Mouse (Mus musculus) left cerebral cortex, postnatal 36 days (tissue): ENCODE data around the gene Smpd3. TPM values are rescaled to one million over a fixed set of nuclear protein-coding genes. Genes with fewer than 3 reads are reported as not detected.

Source experiments
- DNase-seq, 2 experiments: peaks; one replicate each; pipeline ENCODE4 v3.0.0; 2021 to 2022; ENCODE audit warnings: low spot score in 2 of 2, mixed read lengths in 1 of 2
- intact Hi-C: fragments of 180-260 bp; cut with DNase I; formaldehyde crosslinking; loops from one replicate; pipeline ENCODE4 v1.15.1; 2025
- total RNA-seq, 2 experiments: library from RNA; stranded (reverse); gene quantifications; 2 replicates each; pipeline ENCODE4 v1.2.3; 2021

The Smpd3 gene
- total RNA-seq, 2 experiments from 2014 or later, result 59.2 to 69.9 TPM

DNA sequence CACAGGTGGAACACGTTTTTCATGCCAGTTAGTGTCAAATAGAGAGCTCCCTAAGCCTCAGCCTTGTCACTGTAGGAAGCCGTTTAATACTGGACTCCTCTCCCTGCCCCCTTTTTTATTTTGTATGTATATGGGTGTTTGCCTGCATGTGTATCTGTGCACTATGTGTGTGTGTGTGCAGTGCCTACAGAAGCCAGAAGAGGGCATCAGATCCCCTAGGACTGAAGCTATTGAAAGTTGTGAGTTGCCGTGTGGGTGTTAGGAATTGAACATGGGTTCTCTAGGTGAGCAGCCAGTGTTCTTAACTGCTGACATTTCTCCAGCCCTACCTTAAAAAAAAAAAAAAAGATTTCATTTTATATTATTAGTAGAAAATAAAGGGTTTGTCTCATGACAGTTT lies 38.1 kb downstream of the Smpd3 start:
- intact Hi-C loops, result loop anchor here (5.0 kb wide), 1 partner anchor 38 kb away; the partner anchor contains the start of gene Smpd3
- no peak for DNase-seq

GRCm38 (mm10) chr8:106298846-106299245 lies 38.9 kb downstream of the Smpd3 start:
- intact Hi-C loops, result no loop called here
- no peak for DNase-seq

- intact Hi-C loops, result no loop called here
- no peak for DNase-seq
Measured at GRCm38 (mm10) chr8:106298261-106298660, 39.5 kb downstream of the Smpd3 start.

DNA sequence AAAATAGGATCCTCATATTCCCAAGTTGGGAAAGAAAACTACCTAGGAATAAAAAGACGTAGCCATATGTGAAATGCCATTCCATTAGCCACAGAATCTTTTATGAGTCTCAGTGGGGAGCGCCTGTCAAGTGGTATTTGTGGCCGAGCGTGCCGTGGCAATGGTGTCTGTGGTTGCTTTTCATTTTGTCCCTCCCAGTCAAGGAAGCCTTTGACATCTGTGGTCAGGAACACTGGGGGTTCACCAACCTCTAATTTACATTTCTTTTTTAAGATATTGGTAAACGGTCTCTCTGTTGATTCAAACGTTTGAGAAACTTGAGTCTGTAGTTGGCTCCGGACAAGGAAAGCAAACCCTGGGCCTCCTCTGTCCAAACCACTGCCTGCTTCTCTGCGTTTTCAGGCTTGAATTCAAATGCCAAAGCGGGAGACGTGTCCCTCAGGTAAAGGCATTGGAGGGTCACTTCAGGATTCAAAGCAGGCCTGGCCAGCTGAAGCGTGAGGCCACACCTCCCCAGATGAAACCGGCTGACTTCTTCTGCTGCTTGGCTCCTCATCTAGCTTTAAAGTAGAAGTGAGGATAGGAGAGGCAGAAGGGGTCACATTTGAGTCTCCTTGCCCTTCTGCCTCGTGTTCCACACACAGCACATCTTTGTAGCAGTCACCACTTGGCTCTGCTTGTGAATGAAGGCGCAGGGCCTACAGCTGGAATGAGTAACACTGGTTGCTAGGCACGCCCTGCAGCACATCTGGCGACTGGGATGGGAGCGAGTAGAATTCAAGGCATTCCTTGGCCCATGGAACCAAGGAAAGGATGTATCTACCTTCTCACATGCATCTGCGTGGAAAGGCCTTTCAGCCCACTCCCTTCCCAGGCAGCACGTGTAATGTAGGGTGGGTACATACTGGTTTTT lies 45.0 kb downstream of the Smpd3 start:
- intact Hi-C loops, result no loop called here
- DNase-seq, result no peak

- peak in 1 of 2 experiments; percentile 18 for DNase-seq
- intact Hi-C loops, result no loop called here
Measured at GRCm38 (mm10) chr8:106289464-106289863, 48.3 kb downstream of the Smpd3 start.

DNA sequence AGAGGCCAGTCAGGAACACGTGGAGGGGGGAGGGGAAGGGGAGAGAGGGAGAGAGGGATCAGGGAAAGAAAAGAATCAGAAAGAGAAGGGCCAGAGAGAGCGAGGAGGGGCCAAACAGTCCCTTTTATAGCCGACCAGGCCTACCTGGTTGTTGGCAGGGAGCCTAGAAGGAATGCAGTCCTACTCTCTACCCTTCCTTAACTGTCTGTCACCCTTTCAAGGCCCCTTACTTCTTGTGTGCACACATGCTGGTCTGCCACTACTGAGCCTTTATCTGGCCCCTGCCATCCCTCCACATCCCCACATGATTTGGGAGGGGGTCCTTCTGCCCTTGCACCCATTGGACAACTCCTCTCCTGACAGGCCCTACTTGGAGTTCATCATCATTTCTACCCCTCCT lies 49.1 kb downstream of the Smpd3 start:
- DNase-seq, result no peak
- intact Hi-C loops, result no loop called here

GRCm38 (mm10) chr8:106287445-106287844 lies 50.3 kb downstream of the Smpd3 start:
- no peak for DNase-seq
- intact Hi-C loops, result no loop called here

GRCm38 (mm10) chr8:106280844-106281243 lies 56.9 kb downstream of the Smpd3 start:
- no peak for DNase-seq
- intact Hi-C loops, result no loop called here

DNA sequence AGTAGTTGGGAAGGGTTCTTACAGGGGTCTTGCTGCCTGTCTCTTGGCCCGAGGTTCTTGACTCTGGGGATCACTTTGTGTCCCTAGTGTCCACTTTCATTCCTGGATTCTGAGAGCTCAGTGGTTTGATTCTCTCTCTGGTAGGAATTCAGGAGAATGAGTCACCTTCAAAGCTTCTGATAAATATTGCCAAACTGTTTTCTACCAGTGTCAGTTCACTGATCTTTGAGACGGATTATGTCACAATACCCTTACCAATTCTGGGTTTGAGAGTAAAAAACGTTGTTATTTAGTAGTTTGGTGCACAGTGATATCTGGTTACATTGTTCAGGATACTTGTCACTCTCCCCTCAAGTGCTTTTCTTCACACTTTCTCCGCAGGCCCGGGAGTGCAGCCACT lies 57.6 kb downstream of the Smpd3 start:
- intact Hi-C loops, result no loop called here

GRCm38 (mm10) chr8:106278367-106279042 lies 59.3 kb downstream of the Smpd3 start:
- DNase-seq, result no peak
- intact Hi-C loops, result no loop called here

More for the DNA sequence above, 57.6 kb downstream of the Smpd3 start:
- DNase-seq, result no peak

DNA sequence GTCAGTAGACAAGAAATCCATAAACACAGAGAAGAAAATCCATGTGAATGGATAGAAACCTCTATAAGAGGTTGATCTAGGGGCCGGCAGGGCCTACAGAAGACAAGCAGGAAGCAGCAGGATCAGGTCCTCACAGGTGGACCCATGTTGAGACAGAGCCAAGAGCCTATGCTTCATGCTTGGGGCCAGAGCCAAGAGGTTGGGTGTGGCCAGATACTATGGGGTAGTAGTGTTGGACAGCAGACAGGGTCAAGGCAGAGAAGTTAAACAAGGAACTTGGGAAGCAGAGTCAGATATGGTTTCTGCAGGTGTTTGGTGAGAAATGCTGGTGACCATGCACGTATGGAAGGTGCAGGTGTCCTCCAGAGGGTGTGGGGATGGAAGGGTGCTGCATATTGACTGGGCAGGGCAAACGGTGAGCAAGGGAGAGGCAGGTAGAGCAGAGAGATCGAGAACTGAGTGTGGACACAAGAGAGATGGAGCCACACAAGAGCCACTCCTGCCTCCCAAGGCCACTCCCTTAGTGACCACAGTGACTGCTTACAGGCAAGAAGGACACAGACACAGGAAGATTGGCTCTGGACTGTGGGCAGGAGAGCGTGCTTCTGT lies 61.0 kb downstream of the Smpd3 start:
- intact Hi-C loops, result no loop called here
- DNase-seq, result no peak

GRCm38 (mm10) chr8:106273468-106273867 lies 64.3 kb downstream of the Smpd3 start:
- DNase-seq, result no peak
- intact Hi-C loops, result no loop called here

- intact Hi-C loops, result no loop called here
- DNase-seq, result no peak
Measured at GRCm38 (mm10) chr8:106271378-106271777, 66.4 kb downstream of the Smpd3 start.

DNA sequence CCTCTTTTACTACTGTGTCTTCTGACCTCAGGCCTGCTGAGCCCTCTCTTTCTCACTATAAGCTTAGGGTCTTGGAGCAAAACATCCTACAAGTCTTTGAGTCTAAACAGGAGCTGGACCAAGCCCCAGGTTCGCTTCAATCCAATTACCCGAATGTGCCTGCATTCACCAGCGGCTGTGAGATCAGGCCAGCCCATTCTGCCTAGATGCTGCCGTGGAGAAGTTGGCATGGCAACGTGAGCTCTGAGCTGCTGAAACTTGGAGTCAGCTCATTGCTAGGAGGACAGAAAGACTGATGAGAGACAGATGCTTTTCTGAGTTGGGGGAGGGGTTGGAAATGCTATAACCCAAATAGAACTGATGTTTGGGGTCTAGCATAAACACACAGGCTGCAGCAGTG lies 67.0 kb downstream of the Smpd3 start:
- intact Hi-C loops, result no loop called here
- peak; percentile 67 to 72 for DNase-seq

DNA sequence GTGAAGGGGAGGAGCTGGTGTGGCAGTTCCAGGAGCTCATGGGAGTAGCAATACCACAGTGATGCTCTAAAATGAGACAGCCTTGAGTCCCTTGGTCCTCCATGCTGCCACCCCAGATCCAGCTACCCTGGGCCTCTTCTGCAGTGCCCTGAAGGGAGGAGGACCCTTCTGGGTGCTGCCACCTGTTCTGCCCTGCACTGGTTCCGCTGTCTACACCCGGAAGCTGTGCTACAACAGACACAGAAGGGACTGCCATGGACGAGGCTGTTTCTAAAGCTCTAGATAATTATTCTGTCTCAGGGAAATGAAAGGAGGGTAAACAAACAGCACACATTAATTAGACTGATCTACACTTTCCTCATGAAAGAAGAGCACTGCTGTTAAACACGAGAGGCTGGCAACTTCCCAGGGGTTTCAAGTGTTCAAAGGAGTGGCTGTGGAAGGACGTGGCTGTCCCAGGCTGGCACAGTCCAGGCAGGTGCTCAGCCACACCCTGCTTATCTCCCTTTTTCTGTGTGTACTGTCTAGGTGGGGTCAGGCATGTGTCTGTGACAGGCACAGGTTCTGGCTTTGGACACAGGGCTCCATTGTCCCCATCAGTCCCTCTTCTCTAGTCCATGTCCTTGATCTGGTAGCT lies 69.0 kb downstream of the Smpd3 start:
- no peak for DNase-seq
- intact Hi-C loops, result loop anchor here (10.0 kb wide), 1 partner anchor 136 kb away; no protein-coding TSS in a partner anchor

DNA sequence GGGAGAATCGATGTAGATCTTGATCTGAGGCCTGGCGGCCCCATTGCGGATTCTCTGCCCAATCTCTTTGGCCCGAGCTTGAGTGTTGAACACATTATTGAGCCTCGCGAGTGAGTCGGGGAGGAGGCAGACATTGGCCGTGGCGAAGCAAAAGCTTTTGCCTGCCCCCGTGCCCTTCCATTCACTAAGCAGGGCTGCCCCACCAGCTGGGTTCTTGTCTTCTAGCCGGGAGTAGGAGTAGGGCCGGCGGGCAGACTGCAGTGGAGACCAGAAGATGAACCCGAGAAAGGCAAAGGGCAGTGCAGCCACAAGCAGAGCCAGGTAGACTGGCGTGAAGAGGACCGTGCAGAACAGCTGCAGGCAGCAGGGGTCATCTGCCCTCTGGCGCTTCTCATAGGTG lies 72.4 kb downstream of the Smpd3 start:
- intact Hi-C loops, result loop anchor here (10.0 kb wide), 1 partner anchor 139 kb away; no protein-coding TSS in a partner anchor
- DNase-seq, result no peak

DNA sequence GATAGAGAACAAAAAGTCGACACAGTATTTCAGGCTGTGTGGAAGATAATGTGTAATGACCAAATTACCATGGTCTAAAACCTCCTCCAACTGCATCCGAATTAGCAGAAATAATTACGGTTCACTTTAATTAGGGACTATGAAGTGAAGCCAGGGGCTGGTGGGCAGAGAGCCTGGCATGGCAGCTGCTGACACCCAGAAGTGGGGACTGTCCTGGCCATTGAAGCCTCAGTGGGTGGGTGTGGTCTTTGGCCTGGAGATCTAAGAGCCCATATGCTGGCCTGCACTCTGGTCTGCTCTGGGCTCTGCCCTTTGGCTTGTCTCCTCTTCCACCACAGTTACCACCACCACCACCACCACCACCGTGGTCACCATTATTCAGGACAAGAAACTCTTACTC lies 73.9 kb downstream of the Smpd3 start:
- intact Hi-C loops, result loop anchor here (10.0 kb wide), 1 partner anchor 141 kb away; no protein-coding TSS in a partner anchor

GRCm38 (mm10) chr8:106262343-106262742 lies 75.4 kb downstream of the Smpd3 start:
- DNase-seq, result no peak
- intact Hi-C loops, result loop anchor here (10.0 kb wide), 1 partner anchor 142 kb away; no protein-coding TSS in a partner anchor

More for the DNA sequence above, 73.9 kb downstream of the Smpd3 start:
- no peak for DNase-seq

DNA sequence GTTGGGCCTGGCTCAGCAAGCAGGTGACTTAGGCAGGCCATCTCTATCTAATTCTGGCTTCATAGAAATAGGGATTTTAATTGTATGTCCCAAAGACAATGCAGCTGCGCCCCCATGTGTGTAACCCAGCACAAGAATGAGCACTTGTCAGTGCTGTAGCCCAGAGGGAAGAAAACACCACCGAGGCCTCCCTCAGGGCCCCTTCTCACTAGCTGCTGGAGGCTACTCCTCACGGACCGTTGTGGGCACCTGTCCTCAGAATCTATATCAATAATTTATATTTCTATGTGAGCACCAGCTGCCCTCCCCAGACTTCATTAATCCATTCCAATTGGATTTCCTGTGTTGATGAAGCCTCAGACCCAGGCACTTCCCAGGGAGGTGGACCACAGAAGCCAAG lies 76.9 kb downstream of the Smpd3 start:
- intact Hi-C loops, result loop anchor here (10.0 kb wide), 1 partner anchor 144 kb away; no protein-coding TSS in a partner anchor

More for the DNA sequence above, 76.9 kb downstream of the Smpd3 start:
- DNase-seq, result no peak
